Mouse (Mus musculus): Measurements from ENCODE around the gene Cdk14. TPM values are rescaled to one million over a fixed set of nuclear protein-coding genes. Genes with fewer than 3 reads are reported as not detected.

Cdk14 gene
- polyA plus RNA-seq, 1 experiment from 2014 or later: 2.1 TPM

DNA sequence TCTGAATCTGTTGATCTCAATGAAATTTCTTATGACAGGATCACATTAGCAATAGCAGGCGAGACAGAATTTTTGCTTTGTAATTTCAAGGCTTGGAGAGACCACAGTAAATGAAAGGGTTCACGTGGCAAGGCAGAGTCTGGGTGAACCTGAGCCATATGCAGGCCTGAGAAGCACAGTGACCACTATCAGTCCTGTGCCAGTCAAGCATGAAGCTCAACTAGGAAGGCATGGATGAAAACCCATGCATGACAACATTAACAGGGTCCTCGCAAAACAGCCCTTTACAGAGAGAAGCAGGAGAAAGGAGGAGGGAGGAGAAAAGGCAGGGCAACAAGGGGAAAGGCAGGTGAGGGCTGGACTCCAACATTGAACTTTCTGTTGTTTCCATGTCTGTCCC is 311.1 kb downstream of the Cdk14 start:
- DNase-seq (ENCODE audit: low spot score): no peak

DNA sequence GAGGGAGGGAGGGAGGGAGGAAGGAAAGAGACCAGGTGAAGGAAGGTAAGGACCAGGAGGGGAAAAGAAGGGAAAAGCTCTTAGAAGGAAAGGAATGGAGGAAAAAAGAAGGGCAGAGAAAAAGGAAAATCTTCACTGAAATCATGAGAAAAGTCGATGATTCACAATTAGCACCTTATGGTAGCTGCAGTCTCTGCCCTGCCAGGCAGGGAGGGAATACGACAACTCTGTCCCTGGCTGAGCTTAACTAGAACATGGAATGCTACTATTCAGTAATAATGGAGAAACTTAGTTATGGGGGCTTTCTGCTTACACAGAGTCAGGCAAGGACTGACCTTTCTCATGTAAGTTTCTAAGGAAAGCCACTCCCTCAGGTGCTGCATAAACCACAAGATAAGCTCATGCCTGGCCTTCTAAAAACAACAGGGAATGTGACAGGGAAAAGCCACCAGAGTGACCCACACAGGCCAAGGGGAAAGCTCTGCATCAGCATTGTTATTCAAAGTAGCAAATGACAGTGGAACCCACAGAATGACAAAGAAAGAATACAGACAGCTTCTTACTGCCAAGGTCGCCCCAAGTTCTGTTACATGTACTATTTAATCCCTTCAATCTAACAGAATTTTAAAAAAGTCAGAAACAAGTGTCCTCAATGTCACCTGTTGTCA is 323.7 kb downstream of the Cdk14 start:
- DNase-seq (ENCODE audit: low spot score): no peak

DNA sequence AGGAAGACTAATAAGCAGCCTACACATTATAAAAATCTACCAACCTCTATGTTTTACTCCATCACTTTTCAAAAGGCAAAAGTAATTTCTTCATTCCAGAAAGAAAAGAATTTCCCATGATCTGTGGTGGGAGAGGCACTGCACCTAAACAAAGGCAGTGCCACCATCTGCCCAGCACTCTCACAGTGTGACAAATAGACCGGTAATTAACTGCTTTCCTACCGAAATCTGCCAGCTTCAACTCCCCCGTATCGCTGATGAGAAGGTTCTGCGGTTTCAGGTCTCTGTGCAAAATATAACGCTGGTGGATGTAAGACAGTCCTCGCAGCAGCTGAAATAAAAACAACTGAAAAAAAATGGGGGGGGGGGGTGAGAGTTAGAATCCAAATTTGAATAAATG is 327.4 kb downstream of the Cdk14 start:
- no peak for DNase-seq (ENCODE audit: low spot score)

DNA sequence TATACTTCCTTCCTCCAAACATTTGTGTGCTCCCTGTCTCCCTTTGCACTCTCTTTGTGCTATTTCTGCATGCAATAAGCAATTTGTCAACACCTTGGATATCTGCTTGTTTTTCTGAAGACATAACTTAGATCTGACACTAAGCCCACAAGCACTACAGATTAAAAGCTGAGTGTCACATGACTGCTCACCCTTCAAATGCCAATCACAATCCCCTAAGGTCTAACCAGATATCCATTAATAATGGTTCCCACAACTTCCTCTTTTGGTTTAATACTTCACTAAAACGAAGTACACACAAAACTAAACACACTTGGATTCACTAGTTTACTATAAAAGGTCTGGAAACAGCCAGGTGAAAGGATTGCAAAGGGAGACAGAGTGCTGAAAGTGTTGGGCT is 348.6 kb downstream of the Cdk14 start:
- DNase-seq (ENCODE audit: low spot score): no peak

DNA sequence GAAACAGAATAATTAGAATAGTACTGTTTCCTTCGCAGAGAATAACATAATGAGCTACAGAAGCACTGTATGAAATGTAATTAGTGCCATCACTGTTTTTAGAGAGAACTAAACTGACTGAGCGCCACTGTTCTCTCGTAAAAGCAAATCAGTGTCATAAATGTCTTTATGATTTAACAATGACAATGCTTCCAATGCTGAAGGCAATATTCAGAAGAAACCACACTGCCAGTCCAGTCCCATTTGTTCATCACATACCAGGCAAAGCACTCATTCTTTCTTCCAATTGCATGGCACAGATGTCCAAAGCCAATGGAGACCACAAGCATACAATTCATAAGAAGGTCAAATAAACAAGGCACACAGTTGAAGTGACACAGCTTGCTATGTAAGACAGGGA is 355.4 kb downstream of the Cdk14 start:
- no peak for DNase-seq (ENCODE audit: low spot score)

DNA sequence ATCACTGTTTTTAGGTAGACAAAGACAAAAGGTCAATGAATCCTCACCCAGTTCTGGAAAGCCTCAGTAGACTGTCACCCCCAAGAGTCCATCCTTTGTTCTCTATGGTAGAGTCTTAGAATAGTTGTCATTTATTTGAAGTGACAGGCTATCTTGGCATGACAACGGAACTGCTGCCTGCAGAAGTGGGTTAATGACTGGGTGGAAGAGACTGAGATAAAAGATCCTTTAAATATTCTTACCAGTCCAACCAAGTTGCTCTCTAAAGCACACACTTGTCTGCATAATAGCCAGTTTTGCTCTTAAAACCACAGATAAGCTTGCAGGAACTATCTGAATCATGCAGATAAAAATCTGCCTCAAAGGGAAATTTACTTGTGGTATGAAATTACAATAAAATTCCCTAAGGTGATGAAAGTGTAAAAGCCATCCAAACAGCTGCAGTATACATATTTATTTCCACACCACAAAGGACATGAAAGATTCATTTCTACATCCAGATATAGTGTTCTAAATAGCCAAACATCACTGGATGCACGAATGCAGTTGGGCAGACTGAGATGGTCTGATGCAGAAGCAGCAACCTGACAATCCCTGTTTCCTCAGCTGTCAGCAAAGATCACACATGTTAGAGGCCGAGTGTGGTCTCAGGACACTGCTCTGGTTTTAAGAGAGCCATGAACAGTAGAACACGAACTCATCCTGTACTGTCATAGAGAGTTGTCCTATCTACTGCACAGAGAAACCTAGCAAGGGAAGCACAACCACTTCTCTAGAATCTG is 363.8 kb downstream of the Cdk14 start:
- no peak for DNase-seq (ENCODE audit: low spot score)

DNA sequence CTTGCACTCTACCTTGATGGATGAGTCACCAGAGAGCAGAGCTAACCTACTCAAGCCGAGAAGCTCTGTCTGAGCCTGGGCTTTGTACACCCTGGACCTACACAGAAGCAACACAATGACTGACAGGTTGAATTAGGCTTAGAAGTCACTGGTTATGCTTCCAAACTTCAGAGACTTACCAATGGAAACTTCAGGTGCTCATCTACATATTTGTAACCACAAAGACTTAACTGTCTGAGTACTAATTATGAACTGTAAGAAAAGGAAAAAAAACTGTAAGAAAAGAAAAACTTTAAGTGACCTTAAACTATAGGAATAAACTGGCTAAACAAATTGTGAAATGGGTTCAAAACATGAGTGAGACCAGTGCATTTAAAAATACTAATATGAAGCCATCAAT is 364.6 kb downstream of the Cdk14 start:
- no peak for DNase-seq (ENCODE audit: low spot score)

DNA sequence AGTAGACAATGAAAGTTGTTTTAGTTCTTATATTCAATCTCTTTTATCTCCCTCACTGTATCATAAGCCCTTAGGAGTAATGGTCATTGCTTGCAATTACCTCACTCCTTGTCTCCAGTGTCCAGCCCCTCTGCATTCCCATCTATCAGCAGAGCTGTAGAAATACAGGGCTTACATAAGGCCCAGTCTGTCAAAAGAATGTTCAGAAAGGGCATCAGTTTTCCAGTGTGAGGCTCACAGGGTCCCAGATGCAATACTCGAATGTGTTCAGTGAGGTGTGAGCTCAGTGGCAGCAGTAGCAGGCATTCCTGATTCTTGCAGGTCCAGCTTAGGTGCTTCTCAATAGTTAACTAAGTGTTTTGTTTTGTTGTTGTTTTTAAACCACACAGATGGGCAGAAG is 365.8 kb downstream of the Cdk14 start:
- DNase-seq (ENCODE audit: low spot score): no peak

DNA sequence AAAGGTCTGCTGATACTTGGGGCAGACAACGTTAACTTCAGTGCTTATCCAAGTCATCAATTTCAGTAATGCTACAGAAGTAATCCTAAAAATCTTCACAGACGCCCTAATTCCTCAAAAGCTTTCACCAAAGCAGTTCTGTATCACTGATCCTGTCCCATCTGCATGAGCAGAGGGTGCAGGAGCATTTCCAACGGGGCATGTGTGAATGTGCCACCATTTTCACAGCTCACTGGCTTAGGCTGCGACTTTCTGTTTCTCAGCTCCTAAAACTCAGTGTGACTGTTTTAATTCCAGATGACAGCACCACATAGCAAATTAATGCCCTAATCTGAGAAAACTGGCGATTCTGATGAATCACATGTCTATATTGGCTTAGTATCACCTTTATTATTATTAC is 375.8 kb downstream of the Cdk14 start:
- DNase-seq (ENCODE audit: low spot score): no peak

DNA sequence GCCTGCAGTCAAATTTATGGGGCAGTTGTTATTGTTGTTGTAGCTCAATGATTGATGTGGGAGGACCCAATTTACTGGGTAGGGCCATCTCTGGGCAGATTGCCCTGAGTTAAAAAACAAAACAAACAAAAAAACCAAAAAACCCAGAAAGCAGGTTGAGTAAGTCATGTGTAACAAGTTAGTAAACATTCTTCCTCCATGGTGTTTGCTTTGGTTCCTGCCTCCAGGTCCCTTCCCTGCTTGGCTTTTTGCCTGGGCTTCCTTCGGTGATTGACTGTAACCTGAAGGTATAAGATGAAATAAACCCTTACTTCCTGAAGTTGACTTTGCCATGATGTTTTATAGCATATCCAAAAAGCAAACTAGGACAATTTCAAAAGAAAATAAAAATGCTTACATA is 377.4 kb downstream of the Cdk14 start:
- no peak for DNase-seq (ENCODE audit: low spot score)

DNA sequence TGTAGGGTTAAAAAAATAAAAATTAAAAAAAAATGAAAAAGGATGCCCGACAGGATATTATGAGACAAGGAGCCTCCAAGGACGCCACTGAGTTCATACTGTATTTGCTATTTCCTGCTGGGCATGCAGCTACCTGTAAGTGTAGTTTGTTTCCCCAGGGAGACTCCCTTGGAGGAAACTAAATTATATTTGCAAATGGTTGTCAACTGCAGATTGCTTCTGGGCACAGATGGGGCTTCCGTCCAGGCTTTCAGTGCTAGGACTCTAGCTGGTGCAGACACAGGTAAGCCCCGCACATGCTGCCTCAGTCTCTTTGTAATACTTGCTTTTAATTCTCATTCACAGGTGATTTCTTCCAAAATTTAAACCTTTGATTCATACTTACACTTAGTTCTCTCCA is 378.6 kb downstream of the Cdk14 start:
- no peak for DNase-seq (ENCODE audit: low spot score)

DNA sequence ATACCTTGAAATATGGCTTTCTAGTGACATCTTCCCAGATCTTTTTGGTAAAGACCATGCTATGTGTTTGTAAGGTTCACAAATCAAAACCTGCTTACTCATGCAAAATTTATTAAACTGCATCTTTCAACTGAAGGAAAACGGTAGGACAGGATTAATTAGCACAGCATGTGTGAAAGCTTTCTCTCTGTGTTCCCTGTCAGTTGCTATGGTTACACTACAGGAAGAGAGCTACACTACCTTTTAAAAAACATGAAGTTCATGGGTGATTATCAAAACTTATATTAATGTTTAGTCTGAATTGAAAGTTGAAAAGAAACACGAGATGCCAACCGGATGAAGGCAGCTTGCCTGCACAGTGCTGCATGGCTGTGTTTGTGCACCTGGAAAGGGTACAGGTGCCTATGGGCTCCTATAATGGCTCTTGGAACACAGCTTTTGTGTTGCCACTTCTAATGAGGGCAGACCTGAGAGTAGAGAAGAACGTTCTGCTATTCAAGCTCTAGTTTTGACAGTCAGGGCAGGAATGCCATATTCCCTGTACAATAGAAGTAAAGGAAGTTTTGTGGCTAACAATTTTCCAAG is 380.3 kb downstream of the Cdk14 start:
- DNase-seq (ENCODE audit: low spot score): no peak

DNA sequence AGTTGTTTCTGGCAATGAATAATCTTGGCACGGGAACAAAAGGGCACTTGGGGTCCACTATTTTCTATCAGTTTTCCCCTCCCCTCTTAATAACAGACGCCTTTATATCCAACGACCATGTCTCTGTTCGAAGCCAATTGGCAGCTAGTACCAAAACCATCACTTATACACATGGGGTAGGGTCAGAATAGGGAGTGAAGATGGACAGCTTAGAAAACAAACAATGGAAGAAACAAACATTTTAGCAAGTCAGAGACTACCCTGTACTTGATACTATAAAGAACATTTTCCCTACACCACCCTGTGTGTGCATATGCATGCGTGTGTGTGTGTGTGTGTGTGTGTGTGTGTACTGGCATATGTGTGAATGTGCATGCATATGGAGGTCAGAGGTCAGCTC is 386.7 kb downstream of the Cdk14 start:
- DNase-seq (ENCODE audit: low spot score): no peak

DNA sequence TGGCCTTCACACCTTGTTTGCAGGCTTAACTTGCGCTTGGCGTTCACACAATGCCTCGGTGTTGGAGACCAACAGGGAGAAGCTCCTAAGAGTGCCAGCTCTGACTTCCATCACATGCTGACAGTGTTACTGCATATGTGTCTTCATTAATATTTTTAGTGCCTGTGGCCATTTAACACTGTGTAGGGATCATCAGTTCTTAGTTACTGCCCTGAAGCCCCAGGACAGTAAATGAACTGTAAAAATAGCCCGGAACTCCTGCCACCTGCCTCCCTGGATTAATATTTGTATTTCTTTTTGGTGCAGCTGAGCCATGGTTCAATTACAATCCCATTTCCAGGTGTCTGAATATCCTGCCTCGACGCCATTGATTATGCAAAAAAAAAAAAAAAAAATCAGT is 387.3 kb downstream of the Cdk14 start:
- no peak for DNase-seq (ENCODE audit: low spot score)

DNA sequence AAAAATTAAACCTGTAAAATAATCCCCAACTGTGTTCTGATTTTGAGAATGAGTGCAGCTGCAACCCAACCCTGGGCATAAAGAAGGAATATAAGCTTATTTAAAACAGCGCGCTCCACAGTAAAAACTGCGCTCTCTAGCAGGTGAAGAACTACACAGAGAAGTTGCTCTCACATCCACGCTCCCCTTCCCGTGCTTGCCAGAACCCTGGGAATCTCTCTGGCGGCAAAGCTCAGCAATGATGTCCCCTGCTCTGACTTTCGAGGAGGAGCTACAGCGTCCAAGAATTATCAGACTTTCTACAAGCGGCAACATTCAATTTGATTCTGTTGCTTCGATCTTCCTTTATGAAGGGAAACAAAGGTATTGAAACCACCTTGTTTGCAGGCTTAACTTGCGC is 387.7 kb downstream of the Cdk14 start:
- no peak for DNase-seq (ENCODE audit: low spot score)

DNA sequence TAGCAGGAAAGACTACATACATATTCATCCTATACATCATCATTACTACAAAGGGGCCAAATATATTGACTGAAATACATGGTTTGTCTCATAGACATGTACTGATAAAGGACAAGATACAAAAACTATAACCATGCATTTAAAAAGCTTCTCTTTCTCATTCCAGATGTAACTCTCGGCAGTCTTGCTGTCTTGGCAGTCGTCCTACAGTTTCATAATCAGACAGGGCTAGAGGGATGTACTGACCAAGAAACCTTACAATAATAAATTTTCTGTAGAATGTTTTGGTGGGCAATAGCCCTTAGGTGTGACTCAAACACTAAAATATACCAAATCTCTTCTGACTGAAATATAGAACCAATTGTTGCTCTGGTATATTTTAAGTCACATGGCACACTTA is 389.7 kb downstream of the Cdk14 start:
- DNase-seq (ENCODE audit: low spot score): no peak

DNA sequence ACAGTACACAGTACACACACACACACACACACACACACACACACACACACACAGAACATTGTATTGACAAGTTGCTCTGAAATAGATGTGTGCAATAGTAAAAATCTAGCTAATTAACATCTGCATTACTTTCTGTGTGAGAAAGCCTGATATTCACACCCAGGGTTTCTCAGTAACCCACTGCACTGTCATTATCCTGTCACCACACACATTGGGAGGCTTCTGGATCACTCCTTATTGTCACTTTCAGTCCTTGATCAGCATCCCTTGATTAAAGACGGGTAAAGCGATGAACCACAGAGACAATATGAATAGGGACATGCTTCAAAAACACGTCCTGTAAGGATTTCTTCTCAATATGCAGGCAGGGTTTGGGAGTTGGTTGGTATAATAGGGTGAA is 401.2 kb downstream of the Cdk14 start:
- DNase-seq (ENCODE audit: low spot score): no peak

DNA sequence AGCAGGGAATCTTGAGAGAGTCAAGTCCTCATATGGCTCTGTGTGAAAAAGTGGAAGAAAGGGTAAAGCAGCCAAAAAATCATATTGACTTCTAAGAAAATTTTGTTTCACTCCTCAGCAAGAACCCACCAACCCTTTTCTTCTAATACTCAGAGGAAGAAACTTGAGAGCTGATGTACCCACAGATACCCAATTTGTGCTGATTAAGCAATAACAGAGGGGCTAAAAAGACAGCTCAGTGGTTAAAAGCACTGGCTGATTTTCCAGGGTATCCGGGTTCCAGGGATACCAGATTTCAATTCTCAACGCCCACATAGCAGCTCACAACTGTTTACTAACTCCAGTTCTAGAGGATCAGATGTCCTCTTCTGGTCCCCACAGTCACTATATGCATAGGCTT is 401.9 kb downstream of the Cdk14 start:
- no peak for DNase-seq (ENCODE audit: low spot score)

DNA sequence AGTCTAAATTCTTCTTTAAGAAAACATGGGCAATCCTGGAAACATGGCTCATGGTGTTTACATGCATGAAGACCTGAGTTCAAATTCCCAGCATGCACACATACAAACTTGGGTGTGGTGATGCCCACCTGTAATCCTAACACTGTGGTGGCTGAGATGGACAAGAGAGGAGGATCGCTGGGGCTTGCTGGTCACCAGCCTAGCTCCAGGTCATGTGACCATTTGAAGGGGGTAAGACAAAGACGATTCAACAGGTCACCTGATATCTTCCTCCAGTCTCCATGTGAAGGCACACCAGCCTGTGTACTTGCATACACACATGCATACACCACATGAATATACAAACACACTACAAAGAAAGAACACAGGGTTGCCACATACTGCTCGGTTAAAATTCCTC is 406.3 kb downstream of the Cdk14 start:
- no peak for DNase-seq (ENCODE audit: low spot score)

DNA sequence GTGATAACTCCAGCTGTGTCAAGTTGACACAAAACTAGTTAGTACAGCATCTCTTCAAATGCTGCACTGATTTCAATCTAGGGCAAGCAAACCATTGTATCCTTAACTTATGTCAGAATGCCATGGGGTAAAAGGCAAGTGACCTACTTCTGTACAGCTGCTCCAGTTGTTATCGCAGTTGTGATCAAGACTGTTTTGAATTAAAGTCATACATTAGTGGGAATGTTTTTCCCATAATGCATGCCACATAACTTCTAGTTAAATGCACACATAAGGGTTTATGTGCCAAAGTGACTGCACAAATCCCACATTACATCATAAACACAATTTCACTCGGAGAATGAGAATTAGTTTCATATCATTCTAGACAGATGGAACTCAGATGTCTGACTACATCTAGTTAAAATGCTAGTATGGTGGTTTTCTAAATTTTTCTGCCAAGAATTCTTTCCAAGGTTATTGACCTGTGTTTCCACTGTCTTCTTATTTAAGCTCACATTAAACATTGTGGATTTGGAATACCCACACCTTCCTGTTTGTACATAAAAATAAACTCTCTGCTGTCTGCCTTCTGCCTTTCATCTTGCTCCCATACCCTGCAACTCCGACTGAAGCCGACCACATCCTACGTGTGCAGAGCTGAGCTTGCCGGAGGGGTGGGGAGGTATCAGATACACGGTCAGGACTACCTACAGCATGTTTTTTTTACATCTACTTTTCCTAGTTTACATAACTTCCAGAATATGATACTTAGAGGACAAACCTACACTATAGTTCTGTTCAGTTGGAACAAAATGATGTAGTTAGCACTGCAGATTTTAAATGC is 407.4 kb downstream of the Cdk14 start:
- DNase-seq (ENCODE audit: low spot score): peak; percentile 15

DNA sequence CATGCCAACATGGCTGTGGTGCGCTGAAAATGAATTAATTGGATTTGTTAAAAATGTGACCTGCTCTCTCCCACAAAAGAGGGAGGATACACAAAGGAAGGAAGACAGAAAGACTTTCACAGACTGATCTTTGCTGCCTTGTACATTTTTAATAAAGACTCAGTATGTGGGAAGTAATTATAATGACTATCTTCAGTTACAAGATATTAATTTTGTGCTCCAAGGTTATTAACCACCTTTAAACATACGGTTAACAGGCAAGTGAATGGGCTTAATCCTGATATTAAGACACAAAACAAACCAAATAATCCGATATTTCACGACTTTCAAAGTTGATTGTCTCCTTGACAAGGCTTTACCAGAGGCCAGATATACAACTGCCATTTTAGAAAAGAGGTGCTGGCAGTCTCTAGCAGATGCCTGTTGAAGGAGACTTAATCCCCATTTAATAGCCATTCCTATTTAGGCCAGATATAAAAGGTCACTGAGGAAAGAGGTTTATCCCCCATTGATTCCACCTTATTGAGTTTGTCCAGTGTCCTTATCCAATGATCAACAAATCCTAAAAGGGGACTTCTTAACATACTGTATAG is 411.9 kb downstream of the Cdk14 start:
- DNase-seq (ENCODE audit: low spot score): no peak

All from thymus, postnatal 0 days (tissue).